Comparison of ENCODE assay signal across 38 mouse cellular contexts in genomic region chr11:106132516-106132915, GRCm38 (mm10). TPM values are rescaled to one million over a fixed set of nuclear protein-coding genes. Genes with fewer than 3 reads are reported as not detected.
"Had no signal": no experiment of that assay in that cellular context is flagged by ENCODE, and none has a peak within 500 bp of the region (broad histone marks: within the 10 kb centered on the region; RNA-seq: fewer than 3 reads in every experiment).

No protein-coding gene starts in this region.

- H3K9me3 ChIP-seq: limb, embryonic 10.5 days; limb, embryonic 12.5 days; limb, embryonic 13.5 days; limb, embryonic 15.5 days; liver, embryonic 12.5 days; liver, embryonic 13.5 days; liver, embryonic 15.5 days; lung, embryonic 15.5 days; megakaryocyte, embryonic 14.5 days; midbrain, embryonic 10.5 days; midbrain, embryonic 12.5 days; midbrain, embryonic 13.5 days; midbrain, embryonic 15.5 days; neural tube, embryonic 12.5 days had no signal

- H3K4me3 ChIP-seq: limb, embryonic 10.5 days; limb, embryonic 12.5 days; limb, embryonic 13.5 days; limb, embryonic 15.5 days; liver, embryonic 12.5 days; liver, embryonic 13.5 days; liver, embryonic 15.5 days; lung, embryonic 15.5 days; megakaryocyte, embryonic 14.5 days; midbrain, embryonic 10.5 days; midbrain, embryonic 12.5 days; midbrain, embryonic 13.5 days; midbrain, embryonic 15.5 days; myocyte; neural tube, embryonic 12.5 days had no signal

- H3K27me3 ChIP-seq: limb, embryonic 12.5 days; limb, embryonic 13.5 days; limb, embryonic 15.5 days; liver, embryonic 12.5 days; liver, embryonic 13.5 days; liver, embryonic 15.5 days; lung, embryonic 15.5 days; megakaryocyte, embryonic 14.5 days; midbrain, embryonic 12.5 days; midbrain, embryonic 13.5 days; midbrain, embryonic 15.5 days; neural tube, embryonic 12.5 days had no signal

- H3K36me3 ChIP-seq: midbrain, embryonic 15.5 days had no signal

- ATAC-seq: liver, embryonic 12.5 days; liver, postnatal 0 days; lung, postnatal 0 days; midbrain, embryonic 13.5 days; midbrain, embryonic 15.5 days; midbrain, embryonic 16.5 days had no signal

- H3K27ac ChIP-seq: limb, embryonic 10.5 days; limb, embryonic 12.5 days; limb, embryonic 13.5 days; limb, embryonic 15.5 days; liver, embryonic 12.5 days; liver, embryonic 13.5 days; liver, embryonic 14.5 days; liver, embryonic 15.5 days; lung, embryonic 15.5 days; macrophage; midbrain, embryonic 10.5 days; midbrain, embryonic 12.5 days; midbrain, embryonic 13.5 days; midbrain, embryonic 15.5 days; neural tube, embryonic 12.5 days had no signal

- H3K9ac ChIP-seq: limb, embryonic 12.5 days; limb, embryonic 13.5 days; limb, embryonic 15.5 days; liver, embryonic 12.5 days; liver, embryonic 13.5 days; liver, embryonic 14.5 days; liver, embryonic 15.5 days; liver, postnatal 0 days; lung, embryonic 14.5 days; lung, embryonic 15.5 days; midbrain, embryonic 12.5 days; midbrain, embryonic 13.5 days; midbrain, embryonic 15.5 days; neural tube, embryonic 12.5 days had no signal

- H3K4me2 ChIP-seq: limb, embryonic 12.5 days; limb, embryonic 13.5 days; limb, embryonic 15.5 days; liver, embryonic 11.5 days; liver, embryonic 12.5 days; liver, embryonic 13.5 days; liver, embryonic 15.5 days; lung, embryonic 14.5 days; lung, embryonic 15.5 days; midbrain, embryonic 11.5 days; midbrain, embryonic 12.5 days; midbrain, embryonic 13.5 days; midbrain, embryonic 15.5 days; neural tube, embryonic 12.5 days had no signal

- H3K4me1 ChIP-seq: limb, embryonic 12.5 days; limb, embryonic 13.5 days had no signal

- DNase-seq: left cerebral cortex, postnatal 4 days; liver; liver, embryonic 13.5 days; liver, postnatal 0 days; lung, adult 18-20 months; lung, adult 2 months; lung, embryonic 14.5 days; lung, postnatal 10 days; lung, postnatal 14 days; lung, postnatal 36 days; lung, postnatal 4 days; midbrain, embryonic 14.5 days had no signal

RNA-seq across cellular contexts. Expression of gene Gm10840, which starts 28.1 kb away (rescaled TPM):
- polyA plus RNA-seq: limb, embryonic 12.5 days; limb, embryonic 13.5 days; limb, embryonic 14.5 days; liver, adult 2 months; liver, embryonic 11.5 days; liver, embryonic 12.5 days; liver, embryonic 13.5 days; liver, embryonic 14.5 days; liver, embryonic 15.5 days; liver, embryonic 16.5 days; liver, postnatal 0 days; lung, adult 2 months; lung, embryonic 14.5 days; lung, embryonic 15.5 days; lung, embryonic 16.5 days; lung, postnatal 0 days; macrophage; midbrain, embryonic 10.5 days; midbrain, embryonic 11.5 days; midbrain, embryonic 13.5 days; midbrain, embryonic 14.5 days; midbrain, embryonic 16.5 days; midbrain, postnatal 0 days; myocyte; neural tube, embryonic 11.5 days; neural tube, embryonic 12.5 days had no signal
